Mouse (Mus musculus): Measurements from ENCODE around the gene Sqstm1. TPM values are rescaled to one million over a fixed set of nuclear protein-coding genes. Genes with fewer than 3 reads are reported as not detected.
A peak's percentile ranks its signal among the peaks of the same experiment; 100 is the strongest.

Sqstm1 gene
- total and polyA plus RNA-seq, 3 experiments: 200 to 421 (median 298) TPM

DNA sequence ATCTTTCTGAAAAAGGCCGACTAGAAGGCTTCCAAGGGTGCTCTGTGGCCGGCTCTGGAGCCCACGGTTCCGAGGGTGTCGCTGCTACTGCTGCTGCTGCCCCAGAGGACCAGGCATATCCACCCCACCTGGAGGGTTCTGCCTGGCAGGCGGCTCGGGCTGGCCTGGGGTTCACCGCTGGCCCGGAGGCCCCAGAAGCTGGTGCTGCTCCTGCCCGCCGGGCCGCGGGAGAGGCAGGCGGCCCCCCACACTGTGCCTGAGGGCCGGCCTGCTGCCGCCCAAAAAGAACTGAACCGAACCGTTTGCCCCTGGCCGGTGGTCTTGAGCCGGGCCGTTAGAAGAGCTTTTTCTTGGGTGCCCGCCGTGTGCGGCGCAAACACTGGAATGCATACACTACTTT is 24.0 kb upstream of the Sqstm1 start:
- WGBS: 95% methylated on average over 25 of the region's 25 CpGs
- Histone ChIP-seq H3K36me3 (ENCODE audit: control insufficient read depth, insufficient read depth, low read length) (no peaks in the 10 kb centered on the region), H3K79me2 (replicated peaks; ENCODE audit: control insufficient read depth, insufficient read depth, low read length) (no peaks in the 10 kb centered on the region), H3K27ac (no peak overlapping the region), H3K27me3 (ENCODE audit: control insufficient read depth, insufficient read depth, low read length) (no peaks in the 10 kb centered on the region), H3K4me3 (no peak overlapping the region), H3K9ac (ENCODE audit: low read depth, low read length) (no peak overlapping the region), H3K4me1 (ENCODE audit: control insufficient read depth, insufficient read depth, low read length) (peaks cover 3% of the 10 kb centered on the region)
- no peak for DNase-seq
- TF ChIP-seq CTCF (IDR thresholded peaks at IDR 0.05) (no peak), POLR2A (IDR thresholded peaks at IDR 0.05; ENCODE audit: insufficient read depth, low read depth, low read length) (no peak), EP300 (IDR thresholded peaks at IDR 0.05; ENCODE audit: insufficient read depth, low read depth, low read length) (no peak)
- intact Hi-C loops (cut with DNase I): no loop called here

DNA sequence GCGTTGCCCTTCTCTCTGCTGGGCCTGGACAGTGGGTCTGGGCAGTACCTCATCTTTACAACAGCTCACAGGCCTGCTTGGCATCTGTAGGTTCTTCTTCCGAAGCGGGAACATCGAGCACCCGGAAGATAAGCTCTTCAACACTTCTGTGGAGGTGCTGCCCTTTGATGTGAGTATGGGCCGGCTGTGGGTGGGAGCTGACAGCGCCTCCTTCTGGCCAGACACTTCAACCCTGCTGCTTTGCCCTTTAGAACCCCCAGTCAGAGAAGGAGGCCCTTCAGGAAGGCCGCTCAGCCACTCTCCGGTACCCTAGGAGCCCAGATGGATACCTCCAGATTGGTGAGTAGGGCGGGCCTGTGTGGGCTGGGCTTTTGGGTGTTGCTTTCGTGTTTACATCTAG is 23.4 kb upstream of the Sqstm1 start:
- Histone ChIP-seq H3K27ac (no peak overlapping the region), H3K4me1 (ENCODE audit: control insufficient read depth, insufficient read depth, low read length) (peaks cover 7% of the 10 kb centered on the region), H3K27me3 (ENCODE audit: control insufficient read depth, insufficient read depth, low read length) (no peaks in the 10 kb centered on the region), H3K36me3 (ENCODE audit: control insufficient read depth, insufficient read depth, low read length) (no peaks in the 10 kb centered on the region), H3K4me3 (no peak overlapping the region), H3K79me2 (replicated peaks; ENCODE audit: control insufficient read depth, insufficient read depth, low read length) (no peaks in the 10 kb centered on the region), H3K9ac (ENCODE audit: low read depth, low read length) (no peak overlapping the region)
- intact Hi-C loops (cut with DNase I): no loop called here
- no peak for TF ChIP-seq EP300 (IDR thresholded peaks at IDR 0.05; ENCODE audit: insufficient read depth, low read depth, low read length)
- no peak for TF ChIP-seq POLR2A (IDR thresholded peaks at IDR 0.05; ENCODE audit: insufficient read depth, low read depth, low read length)
- TF ChIP-seq CTCF (IDR thresholded peaks at IDR 0.05): peak; percentile 46
- DNase-seq: no peak
- 83% methylated on average over 11 of the region's 11 CpGs for WGBS

DNA sequence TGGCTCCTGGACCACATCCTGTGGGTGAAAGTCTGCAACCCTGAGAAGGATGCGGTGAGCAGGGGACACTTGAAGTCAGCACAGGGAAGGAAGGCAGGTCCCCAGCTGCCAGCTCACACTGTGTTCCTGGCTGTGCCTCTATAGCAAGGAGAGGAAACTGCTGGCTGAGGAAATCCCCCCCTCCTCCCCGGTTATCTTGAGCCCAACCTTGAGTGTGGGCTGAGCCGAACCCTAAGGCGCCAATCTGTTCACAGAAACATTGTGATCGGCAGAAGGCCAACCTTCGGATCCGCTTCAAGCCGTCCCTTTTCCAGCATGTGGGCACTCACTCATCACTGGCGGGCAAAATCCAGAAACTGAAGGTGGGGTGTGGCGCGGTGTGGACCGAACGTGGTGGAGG is 22.4 kb upstream of the Sqstm1 start:
- H3K4me1 ChIP-seq (ENCODE audit: control insufficient read depth, insufficient read depth, low read length): peaks cover 14% of the 10 kb centered on the region
- no peak overlapping the region for H3K4me3 ChIP-seq
- 86% methylated on average over 13 of the region's 13 CpGs for WGBS
- DNase-seq: no peak
- no peaks in the 10 kb centered on the region for H3K36me3 ChIP-seq (ENCODE audit: control insufficient read depth, insufficient read depth, low read length)
- H3K79me2 ChIP-seq (replicated peaks; ENCODE audit: control insufficient read depth, insufficient read depth, low read length): no peaks in the 10 kb centered on the region
- intact Hi-C loops (cut with DNase I): no loop called here
- H3K27me3 ChIP-seq (ENCODE audit: control insufficient read depth, insufficient read depth, low read length): no peaks in the 10 kb centered on the region
- TF ChIP-seq EP300 (IDR thresholded peaks at IDR 0.05; ENCODE audit: insufficient read depth, low read depth, low read length) (no peak), CTCF (IDR thresholded peaks at IDR 0.05) (no peak), POLR2A (IDR thresholded peaks at IDR 0.05; ENCODE audit: insufficient read depth, low read depth, low read length) (no peak)
- H3K27ac ChIP-seq: no peak overlapping the region
- no peak overlapping the region for H3K9ac ChIP-seq (ENCODE audit: low read depth, low read length)

DNA sequence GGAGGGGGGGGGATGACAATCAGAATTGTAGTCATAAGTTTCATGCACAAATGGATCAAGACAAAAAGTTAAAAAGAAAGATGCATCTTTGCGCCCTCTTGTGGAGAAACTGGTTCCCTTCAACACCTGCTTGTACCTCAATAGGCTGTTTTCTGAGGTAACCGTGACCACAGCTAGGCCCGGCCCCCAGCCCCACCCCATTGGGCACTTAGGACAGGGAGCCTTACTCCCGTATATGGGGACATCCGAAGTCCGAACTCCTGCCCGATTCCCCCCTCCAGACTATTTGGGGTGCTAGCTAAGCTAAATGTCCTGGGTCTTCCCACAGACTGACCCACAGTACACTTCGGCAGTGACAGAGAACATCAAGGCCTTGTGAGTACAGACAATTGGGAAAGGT is 20.8 kb upstream of the Sqstm1 start:
- 44% methylated on average over 8 of the region's 8 CpGs for WGBS
- TF ChIP-seq POLR2A (IDR thresholded peaks at IDR 0.05; ENCODE audit: insufficient read depth, low read depth, low read length) (no peak), CTCF (IDR thresholded peaks at IDR 0.05) (peak; percentile 74), EP300 (IDR thresholded peaks at IDR 0.05; ENCODE audit: insufficient read depth, low read depth, low read length) (no peak)
- Histone ChIP-seq H3K9ac (ENCODE audit: low read depth, low read length) (no peak overlapping the region), H3K4me3 (no peak overlapping the region), H3K36me3 (ENCODE audit: control insufficient read depth, insufficient read depth, low read length) (no peaks in the 10 kb centered on the region), H3K79me2 (replicated peaks; ENCODE audit: control insufficient read depth, insufficient read depth, low read length) (no peaks in the 10 kb centered on the region), H3K4me1 (ENCODE audit: control insufficient read depth, insufficient read depth, low read length) (peaks cover 27% of the 10 kb centered on the region), H3K27me3 (ENCODE audit: control insufficient read depth, insufficient read depth, low read length) (no peaks in the 10 kb centered on the region), H3K27ac (no peak overlapping the region)
- intact Hi-C loops (cut with DNase I): no loop called here
- DNase-seq: no peak

DNA sequence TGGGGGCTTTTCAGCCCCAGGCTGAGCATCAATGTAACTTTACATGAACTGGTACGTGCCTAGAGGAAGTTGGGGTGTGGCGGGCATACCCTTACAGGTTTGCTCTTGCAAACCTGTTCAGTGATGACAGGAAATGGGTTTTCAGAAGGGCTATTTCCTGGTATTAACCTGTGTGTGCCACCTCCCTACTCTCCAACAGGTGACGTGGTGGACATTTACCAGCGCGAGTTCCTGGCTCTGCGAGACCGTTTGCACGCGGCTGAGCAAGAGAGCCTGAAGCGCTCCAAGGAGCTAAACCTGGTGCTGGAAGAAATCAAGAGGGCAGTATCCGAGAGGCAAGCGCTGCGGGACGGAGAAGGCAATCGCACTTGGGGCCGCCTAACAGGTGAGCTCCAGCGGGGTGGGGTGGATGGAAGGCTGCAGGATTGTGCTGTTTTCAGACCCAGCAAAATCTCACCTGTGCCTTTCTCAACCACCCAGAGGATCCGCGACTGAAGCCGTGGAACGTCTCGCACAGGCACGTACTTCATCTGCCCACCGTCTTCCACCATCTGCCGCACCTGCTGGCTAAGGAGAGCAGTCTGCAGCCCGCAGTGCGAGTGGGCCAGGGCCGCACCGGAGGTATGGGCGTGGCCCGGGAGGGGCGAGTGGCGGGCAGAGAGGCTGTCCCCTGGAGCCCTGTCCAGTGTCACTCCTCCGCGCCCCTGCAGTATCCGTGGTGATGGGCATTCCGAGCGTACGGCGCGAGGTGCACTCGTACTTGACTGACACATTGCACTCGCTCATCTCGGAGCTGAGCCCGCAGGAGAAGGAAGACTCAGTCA is 20.1 kb upstream of the Sqstm1 start:
- intact Hi-C loops (cut with DNase I): no loop called here
- H3K4me3 ChIP-seq: no peak overlapping the region
- no peaks in the 10 kb centered on the region for H3K79me2 ChIP-seq (replicated peaks; ENCODE audit: control insufficient read depth, insufficient read depth, low read length)
- H3K4me1 ChIP-seq (ENCODE audit: control insufficient read depth, insufficient read depth, low read length): peaks cover 28% of the 10 kb centered on the region
- H3K9ac ChIP-seq (ENCODE audit: low read depth, low read length): no peak overlapping the region
- no peaks in the 10 kb centered on the region for H3K27me3 ChIP-seq (ENCODE audit: control insufficient read depth, insufficient read depth, low read length)
- 71% methylated on average over 45 of the region's 45 CpGs for WGBS
- no peak for DNase-seq
- no peaks in the 10 kb centered on the region for H3K36me3 ChIP-seq (ENCODE audit: control insufficient read depth, insufficient read depth, low read length)
- no peak overlapping the region for H3K27ac ChIP-seq
- TF ChIP-seq CTCF (IDR thresholded peaks at IDR 0.05): no peak
- TF ChIP-seq POLR2A (IDR thresholded peaks at IDR 0.05; ENCODE audit: insufficient read depth, low read depth, low read length): no peak
- no peak for TF ChIP-seq EP300 (IDR thresholded peaks at IDR 0.05; ENCODE audit: insufficient read depth, low read depth, low read length)

DNA sequence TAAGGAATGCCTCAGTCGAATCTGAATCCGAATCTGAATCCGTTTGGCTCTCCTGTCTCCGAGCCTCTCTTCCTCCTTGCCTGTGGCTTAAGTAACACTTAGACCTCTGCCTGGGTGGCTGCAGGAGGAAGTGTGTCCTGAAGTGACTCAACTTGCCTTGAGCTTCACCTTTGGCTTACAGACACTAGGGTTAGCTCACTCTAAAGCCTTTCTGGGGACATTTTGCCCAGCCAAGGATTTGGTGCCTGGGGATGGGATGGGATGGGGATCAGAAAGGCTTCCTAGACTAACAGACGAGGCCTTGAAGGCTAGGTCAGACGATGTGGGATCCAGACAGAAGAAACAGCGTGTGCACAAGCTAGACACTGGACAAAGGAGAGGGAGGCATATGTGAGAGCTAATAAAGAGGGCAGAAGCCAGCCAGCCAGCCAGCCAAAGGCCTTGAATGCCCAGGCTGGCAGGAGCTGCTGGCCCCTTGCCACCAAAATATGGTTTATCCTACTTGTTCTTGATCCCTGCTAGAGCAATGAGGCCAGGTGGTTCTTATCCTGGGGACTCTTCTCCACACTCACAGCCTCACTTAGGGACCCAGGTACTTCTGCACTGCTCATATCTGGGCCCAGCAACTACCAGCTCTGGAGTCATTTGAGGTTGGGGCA is 18.8 kb upstream of the Sqstm1 start:
- intact Hi-C loops (cut with DNase I): loop anchor here (10.0 kb wide), 1 partner anchor 245 kb away; no protein-coding TSS in a partner anchor
- WGBS: 55% methylated on average over 7 of the region's 7 CpGs
- Histone ChIP-seq H3K9ac (ENCODE audit: low read depth, low read length) (no peak overlapping the region; the same call in 1 of the 2 replicates), H3K4me1 (ENCODE audit: control insufficient read depth, insufficient read depth, low read length) (peaks cover 28% of the 10 kb centered on the region), H3K27ac (peak overlapping the region; percentile 12; the same call in 1 of the 2 replicates), H3K36me3 (ENCODE audit: control insufficient read depth, insufficient read depth, low read length) (no peaks in the 10 kb centered on the region), H3K4me3 (no peak overlapping the region), H3K27me3 (ENCODE audit: control insufficient read depth, insufficient read depth, low read length) (no peaks in the 10 kb centered on the region), H3K79me2 (replicated peaks; ENCODE audit: control insufficient read depth, insufficient read depth, low read length) (no peaks in the 10 kb centered on the region)
- TF ChIP-seq POLR2A (IDR thresholded peaks at IDR 0.05; ENCODE audit: insufficient read depth, low read depth, low read length) (no peak), EP300 (IDR thresholded peaks at IDR 0.05; ENCODE audit: insufficient read depth, low read depth, low read length) (no peak), CTCF (IDR thresholded peaks at IDR 0.05) (no peak)
- DNase-seq: no peak
